Mouse (Mus musculus) Patski (cell line): Measurements from ENCODE around the gene Zbtb46. TPM values are rescaled to one million over a fixed set of nuclear protein-coding genes. Genes with fewer than 3 reads are reported as not detected.

Experiments
- ATAC-seq: fragments of 100-300 bp; one replicate; pipeline ENCODE4 v1.8.0; 2021
- CTCF ChIA-PET: fragments of 350-600 bp; sonication (Branson Sonifier 250); formaldehyde crosslinking; loops from one replicate; lab custom pipeline; 2022; ENCODE audit warnings: inconsistent platforms; lab: Charles Lee
- POLR2A ChIA-PET: fragments of 350-600 bp; sonication (Branson Sonifier 250); formaldehyde crosslinking; loops from one replicate; lab custom pipeline; 2022; ENCODE audit warnings: antibody characterized with exemption, inconsistent platforms; lab: Charles Lee
- DNase-seq: peaks from one replicate; pipeline ENCODE4 v3.0.0-alpha.2; 2011; ENCODE audit warnings: low read depth, low spot score
- H3K27me3 ChIP-seq: fragments of 371-371 bp; one replicate; pipeline ENCODE4 v1.5.1; 2021
- CTCF ChIP-seq: fragments of 100-300 bp; IDR thresholded peaks from one replicate; pipeline ENCODE4 v1.5.1; 2021
- in situ Hi-C: fragments of 300-500 bp; cut with MboI; formaldehyde crosslinking; loops from 3 replicates; pipeline ENCODE4 v1.11.1; 2018; ENCODE audit warnings: low pct_unique_long_range_greater_than_20kb, mixed read lengths
- polyA plus RNA-seq: library from polyadenylated mRNA; unstranded; gene quantifications from one replicate; pipeline ENCODE4 v1.2.3, GENCODE M21; 2021

Zbtb46 gene
- polyA plus RNA-seq, 1 experiment from 2014 or later = 9.4 TPM

GRCm38 (mm10) chr2:181377230-181377629, 82.0 kb downstream of the Zbtb46 start:
- no peak for ATAC-seq
- H3K27me3 ChIP-seq = no peaks in the 10 kb centered on the region
- in situ Hi-C loops = no loop called here
- no peak for DNase-seq
- no peak for TF ChIP-seq CTCF
- ChIA-PET CTCF (interaction anchor here (1.0 to 3.1 kb wide), 7 partner anchors 9 to 302 kb away, joined by 3 to 13 read pairs (median 6); partner anchors contain the start of genes Arfrp1 and Ppdpf), POLR2A (no interaction called here)

GRCm38 (mm10) chr2:181375787-181376186, 83.4 kb downstream of the Zbtb46 start:
- CTCF ChIA-PET = interaction anchor here (1.7 to 3.1 kb wide), 6 partner anchors 8 to 189 kb away, joined by 5 to 13 read pairs (median 8); partner anchors contain the start of genes Arfrp1 and Ppdpf
- in situ Hi-C loops = no loop called here
- DNase-seq (no peak), ATAC-seq (no peak)
- TF ChIP-seq CTCF = no peak
- POLR2A ChIA-PET = interaction anchor here (0.9 to 1.1 kb wide), 2 partner anchors 10 to 121 kb away, joined by 3 read pairs; partner anchors contain the start of gene Tpd52l2
- no peaks in the 10 kb centered on the region for H3K27me3 ChIP-seq

- H3K27me3 ChIP-seq = no peaks in the 10 kb centered on the region
- DNase-seq (no peak), ATAC-seq (no peak)
- POLR2A ChIA-PET = no interaction called here
- CTCF ChIA-PET = interaction anchor here (0.8 to 1.1 kb wide), 2 partner anchors 8 to 25 kb away, joined by 3 read pairs; no protein-coding TSS in a partner anchor
- in situ Hi-C loops = no loop called here
- TF ChIP-seq CTCF = no peak
Observed at GRCm38 (mm10) chr2:181370001-181370400, 89.2 kb downstream of the Zbtb46 start.

GRCm38 (mm10) chr2:181365655-181366075, 93.6 kb downstream of the Zbtb46 start:
- no peak for DNase-seq
- CTCF ChIA-PET = interaction anchor here (1.0 to 1.6 kb wide), 3 partner anchors 10 to 179 kb away, joined by 4 to 6 read pairs (median 5); partner anchors contain the start of gene Ppdpf

GRCm38 (mm10) chr2:181364860-181365596, 94.2 kb downstream of the Zbtb46 start, which contains the start of the genes Zgpat and Arfrp1:
Gene Zgpat (plus strand): TSS chr2:181364928.
Gene Arfrp1 (minus strand): TSS chr2:181365404.
- ChIA-PET CTCF (interaction anchor here (1.0 kb wide), 1 partner anchor 11 kb away, joined by 6 read pairs; no protein-coding TSS in a partner anchor), POLR2A (interaction anchor here (1.2 to 2.2 kb wide), 2 partner anchors 10 to 107 kb away, joined by 3 to 5 read pairs; no protein-coding TSS in a partner anchor)
- no peaks in the 10 kb centered on the region for H3K27me3 ChIP-seq
- DNase-seq (no peak), ATAC-seq (peak; percentile 89)
- in situ Hi-C loops = no loop called here
- TF ChIP-seq CTCF = no peak

More at GRCm38 (mm10) chr2:181365655-181366075, 93.6 kb downstream of the Zbtb46 start:
- H3K27me3 ChIP-seq = no peaks in the 10 kb centered on the region
- POLR2A ChIA-PET = interaction anchor here (0.6 to 2.2 kb wide), 3 partner anchors 10 to 179 kb away, joined by 3 to 5 read pairs (median 4); partner anchors contain the start of gene Ppdpf
- no peak for TF ChIP-seq CTCF
- in situ Hi-C loops = no loop called here
- ATAC-seq = peak; percentile 67

GRCm38 (mm10) chr2:181364487-181364859, 94.8 kb downstream of the Zbtb46 start:
- ChIA-PET POLR2A (interaction anchor here (1.2 to 2.2 kb wide), 2 partner anchors 9 to 107 kb away, joined by 3 to 5 read pairs; no protein-coding TSS in a partner anchor), CTCF (no interaction called here)
- DNase-seq (no peak), ATAC-seq (no peak)
- in situ Hi-C loops = no loop called here
- no peak for TF ChIP-seq CTCF
- no peaks in the 10 kb centered on the region for H3K27me3 ChIP-seq

DNA sequence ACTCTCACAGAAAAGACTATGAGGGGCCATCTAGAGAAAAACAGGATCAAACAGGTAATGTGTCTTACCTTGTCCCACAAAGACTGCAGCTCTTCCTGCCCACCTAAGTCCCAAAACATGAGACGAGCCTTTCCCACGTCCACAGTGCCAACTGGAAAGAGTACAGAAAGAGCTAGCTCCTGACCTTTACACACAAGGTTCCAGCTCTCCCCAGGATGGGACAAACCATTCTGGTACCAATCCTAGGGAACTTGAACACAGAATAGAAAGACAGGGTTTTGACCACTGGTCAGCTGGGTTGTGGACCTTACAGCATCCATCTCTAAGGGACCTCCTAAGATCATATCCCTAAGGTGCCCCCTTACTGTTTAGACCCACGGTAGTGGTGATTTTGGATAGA, 95.3 kb downstream of the Zbtb46 start:
- ChIA-PET POLR2A (interaction anchor here (1.2 to 2.2 kb wide), 2 partner anchors 9 to 106 kb away, joined by 3 to 5 read pairs; no protein-coding TSS in a partner anchor), CTCF (no interaction called here)
- no peaks in the 10 kb centered on the region for H3K27me3 ChIP-seq
- ATAC-seq (no peak), DNase-seq (no peak)
- in situ Hi-C loops = no loop called here
- TF ChIP-seq CTCF = no peak

DNA sequence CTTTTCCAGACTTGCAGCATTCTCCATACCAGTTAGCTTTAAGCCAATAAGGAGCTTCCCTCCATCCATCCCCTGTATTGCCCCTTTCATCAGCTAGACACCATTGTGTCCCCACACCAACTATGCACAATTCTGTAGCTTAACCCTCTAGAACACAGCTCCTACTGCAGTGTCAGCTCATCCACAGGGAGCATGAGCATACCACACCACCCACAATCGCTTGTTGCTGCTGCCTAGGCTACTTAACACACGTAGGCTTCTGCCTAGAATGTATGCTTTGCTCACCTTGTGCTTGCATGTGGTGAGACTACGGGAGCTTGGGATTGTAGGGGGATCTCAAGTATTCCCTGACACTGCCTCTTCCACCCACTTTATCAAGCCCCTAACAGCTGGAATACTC, 102.4 kb downstream of the Zbtb46 start:
- ATAC-seq (no peak), DNase-seq (no peak)
- no peak for TF ChIP-seq CTCF
- POLR2A ChIA-PET = no interaction called here
- H3K27me3 ChIP-seq = no peaks in the 10 kb centered on the region
- CTCF ChIA-PET = interaction anchor here (1.3 to 1.8 kb wide), 3 partner anchors 9 to 25 kb away, joined by 3 to 4 read pairs (median 4); no protein-coding TSS in a partner anchor
- in situ Hi-C loops = no loop called here

- CTCF ChIA-PET = no interaction called here
- ATAC-seq (no peak), DNase-seq (no peak)
- no peaks in the 10 kb centered on the region for H3K27me3 ChIP-seq
- in situ Hi-C loops = no loop called here
- no peak for TF ChIP-seq CTCF
- POLR2A ChIA-PET = no interaction called here
Observed at GRCm38 (mm10) chr2:181342766-181343165, 116.5 kb downstream of the Zbtb46 start.

DNA sequence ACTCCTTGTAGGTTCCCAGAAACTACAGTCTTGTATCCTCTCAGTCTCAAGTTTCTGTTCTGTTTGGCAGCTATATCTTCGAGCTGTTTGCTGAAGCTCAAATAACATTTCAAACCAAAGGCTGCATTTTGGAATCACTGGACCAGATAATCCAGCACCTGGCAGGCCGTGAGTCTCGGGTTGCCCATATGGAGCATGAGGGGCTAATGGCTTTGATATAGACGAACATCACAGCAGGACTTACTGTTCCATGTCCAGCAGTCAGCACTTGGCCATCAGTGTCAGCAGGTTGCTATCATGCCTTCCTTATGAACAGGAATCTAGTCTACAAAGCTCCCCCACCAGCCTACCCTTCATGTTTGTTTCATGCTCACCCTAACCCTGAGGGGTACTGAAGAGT, 118.8 kb downstream of the Zbtb46 start:
- DNase-seq = no peak
- CTCF ChIA-PET = interaction anchor here (1.3 kb wide), 1 partner anchor 154 kb away, joined by 3 read pairs; the partner anchor contains the start of gene Ppdpf
- no peak for ATAC-seq
- POLR2A ChIA-PET = no interaction called here
- in situ Hi-C loops = no loop called here
- no peaks in the 10 kb centered on the region for H3K27me3 ChIP-seq
- TF ChIP-seq CTCF = no peak

Other genes starting within 250 kb of the Zbtb46 start
- not detected for gene Srms, start 246.2 kb downstream of the Zbtb46 start, polyA plus RNA-seq
- gene Fndc11, start 239.4 kb downstream of the Zbtb46 start, polyA plus RNA-seq = not detected
- gene Helz2, start 217.4 kb downstream of the Zbtb46 start, polyA plus RNA-seq = 9.4 TPM
- 21.3 TPM for gene Gmeb2, start 171.4 kb downstream of the Zbtb46 start, polyA plus RNA-seq
- gene Stmn3, start 144.9 kb downstream of the Zbtb46 start, polyA plus RNA-seq = not detected
- gene Rtel1, start 139.7 kb downstream of the Zbtb46 start, polyA plus RNA-seq = 46.5 TPM
- 41.8 TPM for gene Zgpat, start 94.5 kb downstream of the Zbtb46 start, polyA plus RNA-seq
- gene Arfrp1, start 94.0 kb downstream of the Zbtb46 start, polyA plus RNA-seq = 44.8 TPM
- gene Lime1, start 79.3 kb downstream of the Zbtb46 start, polyA plus RNA-seq = 22.7 TPM
- gene Abhd16b, start 33.8 kb upstream of the Zbtb46 start, polyA plus RNA-seq = 1.0 TPM
- 179 TPM for gene Tpd52l2, start 37.7 kb upstream of the Zbtb46 start, polyA plus RNA-seq
- 110 TPM for gene Dnajc5, start 61.1 kb upstream of the Zbtb46 start, polyA plus RNA-seq
- gene Uckl1, start 125.5 kb upstream of the Zbtb46 start, polyA plus RNA-seq = 116 TPM
- gene Prpf6, start 132.4 kb upstream of the Zbtb46 start, polyA plus RNA-seq = 77.4 TPM
- gene Zfp512b, start 133.4 kb upstream of the Zbtb46 start, polyA plus RNA-seq = 63.1 TPM
- 22.4 TPM for gene Samd10, start 139.8 kb upstream of the Zbtb46 start, polyA plus RNA-seq
- 0.15 TPM for gene Gm29797, start 197.6 kb upstream of the Zbtb46 start, polyA plus RNA-seq
- 0.04 TPM for gene Sox18, start 212.2 kb upstream of the Zbtb46 start, polyA plus RNA-seq
- 22.9 TPM for gene Tcea2, start 220.9 kb upstream of the Zbtb46 start, polyA plus RNA-seq
- 42.4 TPM for gene Rgs19, start 234.6 kb upstream of the Zbtb46 start, polyA plus RNA-seq
- gene Lkaaear1, start 239.0 kb upstream of the Zbtb46 start, polyA plus RNA-seq = not detected